Mouse (Mus musculus) megakaryocyte-erythroid progenitor cell, adult 5-6 weeks (primary cell): ENCODE measurements at regions not wholly inside any gene's neighbourhood (a gene's known extent, or its start where the extent isn't known, plus 50 kb on each side); places are given as distances from the start of the nearest gene placed in this dataset.

Source experiments
- ATAC-seq: replicated peaks from 2 replicates; pipeline ENCODE4 v1.8.0; 2016; ENCODE audit warnings: mild to moderate bottlenecking, inconsistent platforms; ENCODE audit not compliant: severe bottlenecking, poor library complexity, low FRiP score, low TSS enrichment

GRCm38 (mm10) chr13:60296896-60297275, 119.7 kb upstream of the Gas1 start:
- no peak for ATAC-seq

- no peak for ATAC-seq
Observed at GRCm38 (mm10) chr13:60298575-60298974, 121.4 kb upstream of the Gas1 start.

GRCm38 (mm10) chr13:60299076-60299475, 121.9 kb upstream of the Gas1 start:
- ATAC-seq = no peak

- ATAC-seq = no peak
Observed at GRCm38 (mm10) chr13:60303561-60303960, 126.4 kb upstream of the Gas1 start.

- ATAC-seq = no peak
Observed at GRCm38 (mm10) chr13:60305028-60305810, 128.1 kb upstream of the Gas1 start.

GRCm38 (mm10) chr13:60308062-60308801, 131.1 kb upstream of the Gas1 start:
- no peak for ATAC-seq

- ATAC-seq = no peak
Observed at GRCm38 (mm10) chr13:60309482-60309881, 132.3 kb upstream of the Gas1 start.

GRCm38 (mm10) chr13:60309926-60310325, 132.8 kb upstream of the Gas1 start:
- no peak for ATAC-seq

GRCm38 (mm10) chr13:60312397-60313085, 135.4 kb upstream of the Gas1 start:
- no peak for ATAC-seq

- ATAC-seq = no peak
Observed at GRCm38 (mm10) chr13:60318436-60319020, 141.4 kb upstream of the Gas1 start.

- ATAC-seq = no peak
Observed at GRCm38 (mm10) chr13:60319268-60319667, 142.1 kb upstream of the Gas1 start.

GRCm38 (mm10) chr13:60319861-60320602, 142.9 kb upstream of the Gas1 start:
- ATAC-seq = no peak

GRCm38 (mm10) chr13:60322579-60322978, 145.4 kb upstream of the Gas1 start:
- ATAC-seq = no peak

- ATAC-seq = no peak
Observed at GRCm38 (mm10) chr13:60330475-60331258, 153.5 kb upstream of the Gas1 start.

GRCm38 (mm10) chr13:60336196-60336595, 159.0 kb upstream of the Gas1 start:
- ATAC-seq = no peak

GRCm38 (mm10) chr13:60337383-60337782, 160.2 kb upstream of the Gas1 start:
- ATAC-seq = no peak

GRCm38 (mm10) chr13:60338107-60338506, 160.9 kb upstream of the Gas1 start:
- ATAC-seq = no peak

- ATAC-seq = no peak
Observed at GRCm38 (mm10) chr13:60340068-60340467, 162.9 kb upstream of the Gas1 start.

GRCm38 (mm10) chr13:60347881-60348280, 170.7 kb upstream of the Gas1 start:
- ATAC-seq = no peak
